Mouse (Mus musculus) left cerebral cortex, adult 18-20 months (tissue): ENCODE measurements around the gene Hnmt. TPM values are rescaled to one million over a fixed set of nuclear protein-coding genes. Genes with fewer than 3 reads are reported as not detected.
"Not testable (repeated sequence)": the region's sequence is repeated elsewhere in the genome, so short reads cannot be mapped to it uniquely, and the experiment has no call there.

Source experiments
- DNase-seq, 2 experiments: peaks; one replicate each; pipeline ENCODE4 v3.0.0; 2021 to 2022; ENCODE audit warnings: low spot score in 2 of 2, mixed read lengths in 1 of 2
- long read RNA-seq, 2 experiments: library from polyadenylated mRNA; stranded (forward); transcript quantifications; one replicate each; pipeline ENCODE4 v2.0.0; 2021
- total RNA-seq, 2 experiments: library from RNA; stranded (reverse); gene quantifications; 2 replicates each; pipeline ENCODE4 v1.2.3; 2021

The Hnmt gene
- total RNA-seq: 10 to 100 TPM; 23.1 to 23.5 TPM
- long read RNA-seq, experiment 1, transcript Hnmt-202 (6 exons, 994 nt): major isoform, 25 of 27 reads
- long read RNA-seq, experiment 1, partial matches to known transcripts: 1 of 27 reads
- long read RNA-seq, experiment 1, other reads (novel, unspliced or antisense): 1 of 27 reads
- long read RNA-seq, experiment 2, transcript Hnmt-202 (6 exons, 994 nt): major isoform, 22 of 22 reads
- long read RNA-seq, experiment 2, partial matches to known transcripts: 0 of 22 reads
- long read RNA-seq, experiment 2, other reads (novel, unspliced or antisense): 0 of 22 reads

GRCm38 (mm10) chr2:24049344-24049990 lies at the start of gene Hnmt:
Hnmt (minus strand) TSS chr2:24049394.
- DNase-seq: no peak

GRCm38 (mm10) chr2:24096495-24096894 lies 47.3 kb upstream of the Hnmt start, which contains the start of gene Tbpl2:
Tbpl2 (minus strand) TSS chr2:24096595.
- no peak for DNase-seq

- DNase-seq: no peak
Measured at GRCm38 (mm10) chr2:24090921-24091320, 41.7 kb upstream of the Hnmt start.

- DNase-seq: no peak
Measured at GRCm38 (mm10) chr2:24050459-24050858, 1.3 kb upstream of the Hnmt start.

GRCm38 (mm10) chr2:24048480-24049097 lies 605 bp downstream of the Hnmt start:
- peak; percentile 34 to 64 for DNase-seq

- no peak for DNase-seq
Measured at GRCm38 (mm10) chr2:24047551-24048479, 1.4 kb downstream of the Hnmt start.

- DNase-seq: no peak
Measured at GRCm38 (mm10) chr2:24042901-24043300, 6.3 kb downstream of the Hnmt start.

GRCm38 (mm10) chr2:24040531-24040930 lies 8.7 kb downstream of the Hnmt start:
- DNase-seq: no peak

- DNase-seq: not testable (repeated sequence)
Measured at GRCm38 (mm10) chr2:24019386-24019785, 29.8 kb downstream of the Hnmt start.

GRCm38 (mm10) chr2:24018966-24019365 lies 30.2 kb downstream of the Hnmt start:
- DNase-seq: no peak

- DNase-seq: no peak
Measured at GRCm38 (mm10) chr2:24014957-24015356, 34.2 kb downstream of the Hnmt start.

GRCm38 (mm10) chr2:23999323-23999722 lies 49.9 kb downstream of the Hnmt start:
- DNase-seq: no peak

GRCm38 (mm10) chr2:23998836-23999235 lies 50.4 kb downstream of the Hnmt start:
- DNase-seq: no peak

GRCm38 (mm10) chr2:23996830-23997229 lies 52.4 kb downstream of the Hnmt start:
- no peak for DNase-seq

- DNase-seq: not testable (repeated sequence)
Measured at GRCm38 (mm10) chr2:23990034-23990573, 59.1 kb downstream of the Hnmt start.

- DNase-seq: no peak
Measured at GRCm38 (mm10) chr2:23987283-23987682, 61.9 kb downstream of the Hnmt start.

GRCm38 (mm10) chr2:23983343-23983742 lies 65.9 kb downstream of the Hnmt start:
- DNase-seq: no peak

- no peak for DNase-seq
Measured at GRCm38 (mm10) chr2:23982860-23983259, 66.3 kb downstream of the Hnmt start.

GRCm38 (mm10) chr2:23960659-23961274 lies 88.4 kb downstream of the Hnmt start:
- DNase-seq: not testable (repeated sequence)
